Mouse (Mus musculus): Measurements from ENCODE around the gene Bpifb5. TPM values are rescaled to one million over a fixed set of nuclear protein-coding genes. Genes with fewer than 3 reads are reported as not detected.
A peak's percentile ranks its signal among the peaks of the same experiment; 100 is the strongest.

Bpifb5 gene
- polyA plus RNA-seq, 1 experiment, result not detected

DNA sequence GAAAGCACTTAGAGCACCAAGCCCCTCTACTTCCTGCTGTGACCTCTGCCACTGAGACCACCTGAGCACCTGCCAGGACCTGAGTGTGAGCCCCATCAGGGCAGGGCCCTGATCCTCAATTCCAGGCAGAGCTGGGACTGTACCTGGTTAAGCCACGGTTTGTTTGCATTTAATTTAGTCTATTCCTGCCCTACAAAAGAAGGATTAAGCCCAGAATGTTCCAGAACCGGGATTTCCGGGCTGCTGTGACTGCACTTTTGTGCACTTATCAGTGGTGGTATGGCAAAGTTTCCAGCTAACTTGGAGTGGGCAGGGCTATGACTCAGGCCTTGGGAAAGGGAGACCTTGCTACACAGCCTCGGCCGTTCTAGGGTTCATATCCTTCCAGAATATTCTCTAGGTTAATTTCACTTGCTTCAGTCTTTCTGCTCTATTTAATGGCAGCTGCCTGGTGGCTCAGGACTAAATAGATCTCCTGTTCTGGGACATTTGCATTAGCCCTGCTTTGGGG, 29.5 kb upstream of the Bpifb5 start:
- no peaks in the 10 kb centered on the region for H3K4me1 ChIP-seq (ENCODE audit: control insufficient read depth, insufficient read depth, low read length)
- H3K27ac ChIP-seq (ENCODE audit: insufficient read depth, low read depth, low read length), result no peak overlapping the region
- TF ChIP-seq CTCF (IDR thresholded peaks at IDR 0.05; ENCODE audit: low read depth, low read length) (no peak), POLR2A (IDR thresholded peaks at IDR 0.05; ENCODE audit: borderline replicate concordance, low read depth, low read length) (no peak)
- no peak overlapping the region for H3K4me3 ChIP-seq (ENCODE audit: insufficient read depth, low read length)

DNA sequence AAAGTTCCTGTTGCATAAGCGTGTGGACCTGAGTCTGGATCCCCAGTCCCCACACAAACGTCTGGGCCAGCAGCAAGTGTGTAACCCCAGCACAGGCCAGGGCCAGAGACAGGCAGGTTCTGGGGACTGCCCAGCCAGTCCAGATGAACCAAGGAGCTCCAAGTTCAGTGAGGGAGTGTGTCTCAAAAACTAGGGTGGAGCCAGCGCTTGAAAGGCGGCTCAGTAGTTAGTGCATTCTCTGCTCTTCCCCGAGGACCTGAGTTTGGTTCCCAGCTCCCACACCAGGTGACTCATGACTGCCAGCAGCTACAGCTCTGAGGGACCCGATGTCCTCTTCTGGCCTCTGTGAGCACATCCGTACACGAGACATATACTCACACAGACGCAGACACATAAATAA, 26.5 kb upstream of the Bpifb5 start:
- Histone ChIP-seq H3K4me3 (ENCODE audit: insufficient read depth, low read length) (no peak overlapping the region), H3K27ac (ENCODE audit: insufficient read depth, low read depth, low read length) (no peak overlapping the region), H3K4me1 (ENCODE audit: control insufficient read depth, insufficient read depth, low read length) (no peaks in the 10 kb centered on the region)
- TF ChIP-seq CTCF (IDR thresholded peaks at IDR 0.05; ENCODE audit: low read depth, low read length), result no peak
- no peak for TF ChIP-seq POLR2A (IDR thresholded peaks at IDR 0.05; ENCODE audit: borderline replicate concordance, low read depth, low read length)

GRCm38 (mm10) chr2:154204630-154205029, 18.9 kb upstream of the Bpifb5 start:
- Histone ChIP-seq H3K27ac (ENCODE audit: insufficient read depth, low read depth, low read length) (no peak overlapping the region), H3K4me3 (ENCODE audit: insufficient read depth, low read length) (no peak overlapping the region)
- TF ChIP-seq POLR2A (IDR thresholded peaks at IDR 0.05; ENCODE audit: borderline replicate concordance, low read depth, low read length) (no peak), CTCF (IDR thresholded peaks at IDR 0.05; ENCODE audit: low read depth, low read length) (no peak)

DNA sequence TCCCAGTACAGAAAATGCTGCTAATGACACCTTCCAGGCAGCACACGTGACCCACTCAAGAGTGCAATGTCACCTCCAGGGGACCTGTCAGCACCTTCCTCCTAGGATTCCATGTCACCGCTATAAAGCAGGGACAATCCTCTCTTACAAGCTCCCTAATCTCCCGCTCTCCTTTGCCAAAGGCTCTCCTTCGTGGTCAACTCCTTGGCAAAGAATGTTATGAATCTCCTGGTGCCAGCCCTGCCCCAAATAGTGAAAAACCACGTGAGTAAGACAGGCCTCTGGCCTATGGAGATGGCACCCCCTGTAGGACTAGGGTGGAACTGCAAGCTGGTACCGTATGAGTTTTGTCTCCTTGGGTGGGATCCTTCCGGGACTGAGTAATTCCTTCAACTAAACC, 16.6 kb upstream of the Bpifb5 start:
- TF ChIP-seq CTCF (IDR thresholded peaks at IDR 0.05; ENCODE audit: low read depth, low read length) (peak; percentile 51; the same call in 1 of the 2 replicates), POLR2A (IDR thresholded peaks at IDR 0.05; ENCODE audit: borderline replicate concordance, low read depth, low read length) (no peak)
- H3K4me3 ChIP-seq (ENCODE audit: insufficient read depth, low read length), result no peak overlapping the region
- H3K4me1 ChIP-seq (ENCODE audit: control insufficient read depth, insufficient read depth, low read length), result no peaks in the 10 kb centered on the region
- no peak overlapping the region for H3K27ac ChIP-seq (ENCODE audit: insufficient read depth, low read depth, low read length)

More at GRCm38 (mm10) chr2:154204630-154205029, 18.9 kb upstream of the Bpifb5 start:
- no peaks in the 10 kb centered on the region for H3K4me1 ChIP-seq (ENCODE audit: control insufficient read depth, insufficient read depth, low read length)

GRCm38 (mm10) chr2:154209112-154209511, 14.4 kb upstream of the Bpifb5 start:
- Histone ChIP-seq H3K4me3 (ENCODE audit: insufficient read depth, low read length) (no peak overlapping the region), H3K27ac (ENCODE audit: insufficient read depth, low read depth, low read length) (no peak overlapping the region), H3K4me1 (ENCODE audit: control insufficient read depth, insufficient read depth, low read length) (no peaks in the 10 kb centered on the region)
- TF ChIP-seq CTCF (IDR thresholded peaks at IDR 0.05; ENCODE audit: low read depth, low read length) (peak; percentile 23; the same call in 1 of the 2 replicates), POLR2A (IDR thresholded peaks at IDR 0.05; ENCODE audit: borderline replicate concordance, low read depth, low read length) (no peak)

DNA sequence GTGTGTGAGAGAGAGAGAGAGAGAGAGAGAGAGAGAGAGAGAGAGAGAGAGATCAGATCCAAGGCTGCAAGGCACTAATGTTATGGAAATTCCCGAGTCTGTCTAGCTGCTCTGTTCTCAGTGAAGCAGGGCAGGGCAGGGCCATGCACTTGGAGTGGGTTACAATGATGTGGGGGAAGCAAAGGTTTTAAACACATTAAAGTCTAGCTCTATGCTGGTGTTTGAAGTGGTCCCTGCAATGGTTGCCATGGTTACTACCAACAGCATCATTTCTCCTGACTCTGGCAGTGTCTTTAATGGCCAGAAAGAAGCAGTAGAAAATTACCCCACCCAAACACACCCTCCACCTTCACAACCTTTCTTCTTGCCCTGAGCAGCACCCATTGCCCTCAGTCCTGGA, 12.4 kb upstream of the Bpifb5 start:
- H3K4me3 ChIP-seq (ENCODE audit: insufficient read depth, low read length), result no peak overlapping the region
- H3K4me1 ChIP-seq (ENCODE audit: control insufficient read depth, insufficient read depth, low read length), result no peaks in the 10 kb centered on the region
- no peak overlapping the region for H3K27ac ChIP-seq (ENCODE audit: insufficient read depth, low read depth, low read length)
- TF ChIP-seq POLR2A (IDR thresholded peaks at IDR 0.05; ENCODE audit: borderline replicate concordance, low read depth, low read length) (no peak), CTCF (IDR thresholded peaks at IDR 0.05; ENCODE audit: low read depth, low read length) (no peak)

DNA sequence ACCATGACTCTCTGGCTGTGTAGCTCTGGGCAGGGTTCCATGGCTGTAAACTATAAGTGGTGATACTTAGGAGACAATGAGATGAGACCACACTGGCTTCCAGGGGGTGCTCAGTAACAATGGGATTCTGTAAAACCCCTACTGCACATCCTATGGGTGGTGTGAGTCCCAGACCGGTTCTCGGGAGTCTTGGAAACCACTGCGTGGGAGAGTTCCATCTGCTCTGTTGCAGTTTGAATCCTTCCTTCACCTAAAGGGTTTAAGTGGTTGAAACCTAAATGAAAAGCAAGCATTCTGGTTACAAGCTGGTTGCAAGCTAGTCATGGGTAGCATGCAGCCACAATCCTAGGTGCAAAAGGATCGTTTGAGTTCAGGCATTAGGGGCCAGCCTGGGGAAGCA, 11.7 kb upstream of the Bpifb5 start:
- H3K4me3 ChIP-seq (ENCODE audit: insufficient read depth, low read length), result no peak overlapping the region
- no peaks in the 10 kb centered on the region for H3K4me1 ChIP-seq (ENCODE audit: control insufficient read depth, insufficient read depth, low read length)
- H3K27ac ChIP-seq (ENCODE audit: insufficient read depth, low read depth, low read length), result no peak overlapping the region
- no peak for TF ChIP-seq POLR2A (IDR thresholded peaks at IDR 0.05; ENCODE audit: borderline replicate concordance, low read depth, low read length)
- TF ChIP-seq CTCF (IDR thresholded peaks at IDR 0.05; ENCODE audit: low read depth, low read length), result no peak

- TF ChIP-seq POLR2A (IDR thresholded peaks at IDR 0.05; ENCODE audit: borderline replicate concordance, low read depth, low read length) (no peak), CTCF (IDR thresholded peaks at IDR 0.05; ENCODE audit: low read depth, low read length) (peak; percentile 86)
- Histone ChIP-seq H3K4me1 (ENCODE audit: control insufficient read depth, insufficient read depth, low read length) (no peaks in the 10 kb centered on the region; the same call in 1 of the 2 replicates), H3K27ac (ENCODE audit: insufficient read depth, low read depth, low read length) (no peak overlapping the region), H3K4me3 (ENCODE audit: insufficient read depth, low read length) (no peak overlapping the region)
These were observed 8.4 kb upstream of the Bpifb5 start for GRCm38 (mm10) chr2:154215191-154215590.

- H3K27ac ChIP-seq (ENCODE audit: insufficient read depth, low read depth, low read length), result no peak overlapping the region
- H3K4me1 ChIP-seq (ENCODE audit: control insufficient read depth, insufficient read depth, low read length), result peaks cover 2% of the 10 kb centered on the region; the same call in 1 of the 2 replicates
- H3K4me3 ChIP-seq (ENCODE audit: insufficient read depth, low read length), result no peak overlapping the region
- TF ChIP-seq POLR2A (IDR thresholded peaks at IDR 0.05; ENCODE audit: borderline replicate concordance, low read depth, low read length) (no peak), CTCF (IDR thresholded peaks at IDR 0.05; ENCODE audit: low read depth, low read length) (no peak)
These were observed 3.6 kb upstream of the Bpifb5 start for GRCm38 (mm10) chr2:154219950-154220349.

DNA sequence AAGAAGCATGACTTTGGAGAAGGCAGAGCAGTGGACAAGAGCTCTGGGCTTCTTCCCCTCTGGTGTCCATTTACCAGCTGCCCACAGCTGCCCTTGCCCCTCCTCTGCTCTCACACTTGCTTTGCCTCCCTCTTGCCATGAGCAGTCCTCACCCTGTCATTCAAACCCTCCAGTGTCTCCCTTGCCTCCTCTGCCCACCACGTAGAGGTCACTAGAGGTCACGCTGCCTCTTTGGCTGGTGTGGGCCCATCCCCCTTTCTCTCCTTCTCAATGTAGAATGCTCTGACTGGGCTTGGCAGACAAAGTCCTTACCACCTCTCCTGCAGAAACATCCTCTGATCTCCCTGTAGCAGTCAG, 353 bp downstream of the Bpifb5 start:
- Histone ChIP-seq H3K27ac (ENCODE audit: insufficient read depth, low read depth, low read length) (no peak overlapping the region), H3K4me3 (ENCODE audit: insufficient read depth, low read length) (no peak overlapping the region)
- no peak for TF ChIP-seq CTCF (IDR thresholded peaks at IDR 0.05; ENCODE audit: low read depth, low read length)
- no peak for TF ChIP-seq POLR2A (IDR thresholded peaks at IDR 0.05; ENCODE audit: borderline replicate concordance, low read depth, low read length)

DNA sequence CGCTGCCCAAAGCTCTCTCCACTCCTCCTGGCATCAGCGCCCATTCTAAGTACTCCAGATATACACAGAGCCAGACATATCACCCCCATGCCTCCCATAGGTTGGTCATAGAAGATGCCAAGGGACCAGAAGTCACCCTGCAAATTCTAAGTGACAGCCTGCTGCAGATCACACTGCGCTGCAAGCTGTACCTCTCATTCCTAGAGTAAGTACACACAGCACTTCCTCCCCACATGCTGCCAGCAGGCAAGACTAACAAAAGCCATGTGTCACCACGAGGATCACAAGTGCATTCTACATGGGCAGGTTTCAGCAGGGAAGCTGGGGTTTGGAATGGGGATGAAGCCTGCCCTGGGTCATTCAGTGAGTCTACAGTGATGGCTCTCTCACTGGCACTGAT, 3.4 kb downstream of the Bpifb5 start:
- H3K4me3 ChIP-seq (ENCODE audit: insufficient read depth, low read length), result no peak overlapping the region
- no peak overlapping the region for H3K27ac ChIP-seq (ENCODE audit: insufficient read depth, low read depth, low read length)
- peaks cover 6% of the 10 kb centered on the region for H3K4me1 ChIP-seq (ENCODE audit: control insufficient read depth, insufficient read depth, low read length)
- TF ChIP-seq CTCF (IDR thresholded peaks at IDR 0.05; ENCODE audit: low read depth, low read length) (no peak), POLR2A (IDR thresholded peaks at IDR 0.05; ENCODE audit: borderline replicate concordance, low read depth, low read length) (no peak)

More for the DNA sequence above, 353 bp downstream of the Bpifb5 start:
- peaks cover 6% of the 10 kb centered on the region for H3K4me1 ChIP-seq (ENCODE audit: control insufficient read depth, insufficient read depth, low read length)

Data from bone marrow macrophage, adult 2 months (primary cell).